Mouse (Mus musculus) heart, postnatal 10 days (tissue): Measurements from ENCODE around the gene Gpr180. TPM values are rescaled to one million over a fixed set of nuclear protein-coding genes. Genes with fewer than 3 reads are reported as not detected.
A peak's percentile ranks its signal among the peaks of the same experiment; 100 is the strongest.
"Not testable (repeated sequence)": the region's sequence is repeated elsewhere in the genome, so short reads cannot be mapped to it uniquely, and the experiment has no call there.

Experiments used
- DNase-seq, 2 experiments: peaks; one replicate each; pipeline ENCODE4 v3.0.0; 2021
- intact Hi-C: fragments of 180-260 bp; cut with DNase I; formaldehyde crosslinking; loops from one replicate; pipeline ENCODE4 v1.15.1; 2025
- total RNA-seq, 2 experiments: library from RNA; stranded (reverse); gene quantifications; 2 replicates each; pipeline ENCODE4 v1.2.3; 2021

The Gpr180 gene
- total RNA-seq: 10 to 100 TPM; 27.2 to 29.0 TPM

- DNase-seq: peak; percentile 97
- intact Hi-C loops: no loop called here
These were observed at the start of gene Gpr180 for GRCm38 (mm10) chr14:118136744-118137452. Gene Gpr180, plus strand, starts transcription at chr14:118137158.

- intact Hi-C loops: loop anchor here (1.0 to 5.0 kb wide), 3 partner anchors 44 to 81 kb away; partner anchors contain the start of gene Tgds
- DNase-seq: peak in 1 of 2 experiments; percentile 21
These were observed 48.3 kb upstream of the Gpr180 start for GRCm38 (mm10) chr14:118088437-118089207.

DNA sequence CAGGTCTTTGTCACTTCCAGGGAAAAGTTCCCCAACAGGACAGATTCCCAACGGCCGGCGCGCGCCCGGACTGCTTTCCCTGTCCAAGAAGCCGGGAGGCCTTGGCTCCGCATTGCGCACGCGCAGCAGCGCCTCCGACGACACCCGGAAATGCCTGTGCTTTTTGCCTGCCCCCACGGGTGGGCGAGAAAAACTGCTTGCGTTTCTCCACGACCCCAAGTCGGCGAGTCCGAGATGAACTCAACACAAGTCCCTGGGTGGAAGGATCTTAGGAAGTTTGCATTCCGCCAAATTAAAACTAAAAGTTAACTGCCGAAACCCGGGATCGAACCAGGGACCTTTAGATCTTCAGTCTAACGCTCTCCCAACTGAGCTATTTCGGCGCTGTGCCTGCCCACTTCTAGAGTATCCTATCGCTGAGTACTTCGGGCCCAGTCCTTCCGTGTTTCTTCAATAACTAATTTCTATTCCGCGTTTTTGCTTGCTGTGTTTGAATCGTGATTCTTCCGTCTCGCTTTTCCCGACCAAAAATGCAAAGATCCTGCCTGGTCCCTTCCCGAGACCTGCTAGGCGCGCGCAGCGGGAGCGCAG lies 47.6 kb upstream of the Gpr180 start:
- DNase-seq: peak; percentile 95 to 98
- intact Hi-C loops: loop anchor here (1.0 to 5.0 kb wide), 3 partner anchors 43 to 82 kb away; partner anchors contain the start of gene Tgds

DNA sequence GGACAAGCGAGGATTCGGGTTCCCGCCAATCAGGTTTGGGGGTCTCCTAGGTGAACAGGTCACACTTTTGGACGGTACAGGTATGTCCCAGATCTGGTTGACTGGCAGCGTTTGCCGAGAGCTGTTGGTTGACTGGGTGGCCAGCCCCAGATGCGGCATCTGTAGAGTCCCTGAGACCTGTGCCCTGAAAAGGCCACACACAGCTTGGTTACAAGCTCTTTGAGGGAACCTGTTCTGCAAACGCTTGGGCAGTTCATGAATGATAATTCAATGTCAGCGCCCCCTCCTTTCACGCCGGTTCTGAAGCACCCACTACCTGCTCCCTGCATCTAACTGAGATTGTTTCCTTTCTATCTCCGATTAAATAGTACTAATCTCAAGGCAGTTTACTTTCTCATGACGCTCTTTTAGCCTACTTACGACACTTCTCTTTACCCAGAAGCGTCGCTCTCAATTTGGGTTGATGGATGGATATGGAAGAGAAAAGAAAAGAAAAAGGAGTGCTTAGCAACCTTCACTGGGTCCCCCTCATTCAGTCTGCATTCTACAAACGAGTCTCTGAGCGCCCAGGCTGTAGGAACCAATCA lies 47.1 kb upstream of the Gpr180 start:
- DNase-seq: no peak
- intact Hi-C loops: loop anchor here (1.0 to 5.0 kb wide), 3 partner anchors 42 to 83 kb away; partner anchors contain the start of gene Tgds

DNA sequence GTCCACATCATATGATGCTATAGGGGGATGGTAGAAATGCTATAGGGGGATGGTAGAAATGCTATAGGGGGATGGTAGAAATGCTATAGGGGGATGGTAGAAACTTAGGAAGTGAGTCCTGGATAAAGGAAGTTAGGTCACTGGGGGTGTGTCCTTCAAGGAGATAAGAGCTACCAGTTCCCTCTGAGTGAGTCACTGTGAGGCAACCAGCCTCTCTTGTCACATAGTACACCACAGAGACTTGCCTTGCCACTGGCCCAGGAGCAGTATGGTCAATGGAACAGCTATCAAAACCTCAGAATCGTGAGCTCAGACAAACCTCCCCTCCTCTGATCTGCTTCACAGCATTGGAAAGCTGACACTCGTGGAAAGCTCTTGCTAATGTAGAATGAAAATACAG lies 38.7 kb upstream of the Gpr180 start:
- no peak for DNase-seq
- intact Hi-C loops: no loop called here

DNA sequence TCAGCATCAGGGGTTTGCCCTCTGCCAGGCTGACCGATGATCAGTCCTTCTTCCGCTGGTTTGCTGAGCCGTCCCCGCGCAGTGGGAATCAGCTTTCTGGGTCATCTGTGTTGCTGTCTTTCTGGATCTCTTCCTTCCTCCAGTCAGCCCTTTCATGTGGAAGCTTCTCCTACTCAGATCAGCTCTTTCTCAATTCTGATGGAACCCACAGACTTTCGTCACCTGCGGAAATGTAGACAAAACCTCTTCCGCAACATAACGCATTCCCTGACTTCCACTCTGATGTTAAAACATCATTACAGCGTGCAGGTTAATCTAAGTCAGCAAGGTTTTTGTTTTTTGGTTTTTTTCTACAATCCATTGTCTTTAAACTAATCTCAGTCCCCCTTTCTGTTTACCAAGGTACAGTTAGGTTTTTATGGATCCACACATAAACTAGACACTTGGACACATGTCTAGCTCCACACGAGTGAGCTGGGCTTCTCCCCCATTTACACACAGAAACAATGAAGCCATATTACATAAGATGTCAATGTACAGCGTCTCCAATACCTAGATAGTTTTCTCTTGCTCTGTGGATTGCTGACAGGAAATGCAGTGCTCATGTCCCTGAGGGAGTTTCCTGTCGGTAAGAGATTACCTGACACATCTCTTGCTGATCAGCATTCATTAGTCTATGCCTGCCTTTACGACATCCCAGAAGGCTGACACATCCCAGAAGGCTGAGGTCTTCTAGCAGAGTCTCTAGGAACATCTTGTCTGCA lies 35.5 kb upstream of the Gpr180 start:
- no peak for DNase-seq
- intact Hi-C loops: no loop called here

DNA sequence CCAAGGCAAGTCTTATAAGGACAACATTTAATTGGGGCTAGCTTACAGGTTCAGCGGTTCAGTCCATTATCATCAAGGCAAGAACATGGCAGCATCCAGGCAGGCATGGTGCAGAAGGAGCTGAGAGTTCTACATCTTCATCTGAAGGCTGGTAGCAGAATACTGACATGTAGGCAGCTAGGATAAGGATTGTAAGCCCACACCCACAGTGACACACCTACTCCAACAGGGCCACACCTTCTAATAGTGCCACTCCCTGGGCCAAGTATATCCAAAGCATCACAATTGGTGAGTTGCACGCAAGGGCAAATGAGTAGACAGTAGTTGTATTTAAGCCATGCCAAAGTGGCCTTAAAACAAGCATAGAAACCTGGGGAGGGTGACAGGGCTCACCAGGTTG lies 29.5 kb upstream of the Gpr180 start:
- DNase-seq, intact Hi-C loops: not testable (repeated sequence)

DNA sequence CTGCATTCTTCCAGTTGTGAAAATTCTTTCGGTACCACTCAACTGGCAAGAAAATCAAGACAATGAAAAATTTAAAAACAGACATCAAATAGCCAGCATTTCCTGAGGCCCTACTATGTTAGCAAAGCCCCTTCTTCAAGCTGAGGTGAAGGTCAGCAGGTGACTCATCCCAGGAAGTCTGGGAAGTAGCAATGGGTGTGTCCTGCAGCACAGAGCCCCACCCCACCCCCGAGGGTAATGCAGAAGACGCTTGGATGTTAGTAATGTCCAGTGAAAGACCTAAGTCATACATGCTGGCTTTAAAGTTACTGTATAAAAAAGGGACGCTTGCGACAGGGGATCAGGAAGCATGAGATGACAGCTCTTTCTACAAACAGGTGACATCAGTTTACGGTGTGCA lies 23.8 kb upstream of the Gpr180 start:
- no peak for DNase-seq
- intact Hi-C loops: no loop called here

DNA sequence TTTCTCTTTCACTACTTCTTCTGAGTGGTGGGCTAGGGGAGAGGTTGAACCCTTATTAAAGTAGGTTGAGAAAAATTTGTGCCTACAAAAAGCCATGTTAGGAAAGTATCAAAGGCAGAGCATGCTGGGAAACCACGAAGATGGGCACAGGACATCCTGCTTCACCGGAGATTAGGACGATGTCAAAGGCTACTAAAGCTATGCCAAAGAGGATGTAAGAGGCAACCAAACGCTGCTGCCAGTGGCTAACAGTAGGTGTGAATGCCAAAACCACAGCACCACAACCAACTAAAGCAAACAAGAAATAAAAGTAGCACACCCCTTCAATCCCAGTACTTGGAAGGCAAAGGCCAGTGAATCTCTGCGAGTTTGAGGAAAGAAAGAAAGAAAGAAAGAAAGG lies 12.8 kb upstream of the Gpr180 start:
- DNase-seq: no peak
- intact Hi-C loops: no loop called here

GRCm38 (mm10) chr14:118124771-118125170 lies 12.2 kb upstream of the Gpr180 start:
- no peak for DNase-seq
- intact Hi-C loops: no loop called here

DNA sequence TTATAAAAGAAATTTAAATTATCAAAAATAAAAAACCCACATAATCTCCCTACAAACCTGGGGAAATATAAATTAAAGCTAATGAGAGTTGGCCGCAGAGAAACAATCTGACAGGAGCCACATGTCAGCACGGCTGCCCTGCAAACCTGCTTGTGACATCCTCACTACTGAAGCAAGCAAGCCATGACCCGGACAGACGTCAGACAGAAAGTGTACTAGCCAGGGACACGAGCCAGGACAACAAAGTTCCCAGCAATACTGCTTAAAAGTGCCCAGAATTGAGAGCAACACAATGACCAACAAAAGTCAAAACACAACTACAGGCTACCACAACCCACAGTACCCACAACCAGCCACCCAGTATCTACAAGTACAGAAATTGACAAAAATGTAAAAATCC lies 10.7 kb upstream of the Gpr180 start:
- intact Hi-C loops: no loop called here
- no peak for DNase-seq

DNA sequence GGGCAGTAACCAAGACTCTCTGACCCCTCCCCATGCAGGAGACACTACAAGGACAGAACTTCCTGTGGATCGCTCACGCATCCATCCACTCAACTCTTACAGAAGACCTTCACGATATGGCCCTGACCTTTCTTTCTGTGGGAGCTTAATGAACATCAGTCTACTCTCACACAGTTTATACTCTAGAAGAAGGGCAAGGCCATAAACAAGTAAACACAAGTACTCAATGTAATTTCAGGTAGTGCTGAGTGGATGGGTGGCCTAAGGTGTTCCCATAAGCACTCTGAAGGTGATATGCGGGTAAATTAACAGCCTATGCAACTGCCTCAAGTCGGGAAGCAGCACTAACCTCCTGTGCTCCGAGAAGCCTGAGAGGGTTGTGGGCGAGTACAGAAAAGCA lies 5.5 kb upstream of the Gpr180 start:
- no peak for DNase-seq
- intact Hi-C loops: loop anchor here (5.0 kb wide), 1 partner anchor 124 kb away; no protein-coding TSS in a partner anchor

- intact Hi-C loops: loop anchor here (1.0 to 5.0 kb wide), 2 partner anchors 43 to 125 kb away; no protein-coding TSS in a partner anchor
- no peak for DNase-seq
These were observed 4.9 kb upstream of the Gpr180 start for GRCm38 (mm10) chr14:118131931-118132641.

- DNase-seq: peak; percentile 99
- intact Hi-C loops: loop anchor here (1.0 to 5.0 kb wide), 2 partner anchors 43 to 125 kb away; no protein-coding TSS in a partner anchor
These were observed 4.3 kb upstream of the Gpr180 start, which contains the start of gene Tgds for GRCm38 (mm10) chr14:118132642-118132977. Gene Tgds, minus strand, starts transcription at chr14:118132755.

- intact Hi-C loops: no loop called here
- no peak for DNase-seq
These were observed 529 bp downstream of the Gpr180 start for GRCm38 (mm10) chr14:118137487-118137886.

GRCm38 (mm10) chr14:118142283-118142682 lies 5.3 kb downstream of the Gpr180 start:
- no peak for DNase-seq
- intact Hi-C loops: no loop called here

DNA sequence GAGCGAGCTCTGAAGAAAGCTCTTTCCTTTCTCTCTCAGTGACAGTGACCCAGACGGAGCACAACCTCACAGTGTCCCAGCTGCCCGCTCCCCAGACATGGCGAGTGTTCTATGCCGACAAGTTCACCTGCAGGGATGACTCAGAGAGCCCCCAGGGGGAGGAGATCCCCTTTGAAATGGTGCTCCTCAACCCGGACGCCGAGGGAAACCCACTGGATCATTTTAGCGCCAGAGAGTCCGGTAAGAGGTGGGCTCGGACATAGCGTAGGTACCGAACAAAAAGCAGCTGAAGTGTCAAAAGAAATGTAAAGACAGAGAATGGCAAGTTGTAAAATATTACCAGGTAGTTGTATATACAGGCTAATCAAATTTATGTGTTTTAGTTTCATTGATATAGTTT lies 11.1 kb downstream of the Gpr180 start:
- intact Hi-C loops: no loop called here
- no peak for DNase-seq

DNA sequence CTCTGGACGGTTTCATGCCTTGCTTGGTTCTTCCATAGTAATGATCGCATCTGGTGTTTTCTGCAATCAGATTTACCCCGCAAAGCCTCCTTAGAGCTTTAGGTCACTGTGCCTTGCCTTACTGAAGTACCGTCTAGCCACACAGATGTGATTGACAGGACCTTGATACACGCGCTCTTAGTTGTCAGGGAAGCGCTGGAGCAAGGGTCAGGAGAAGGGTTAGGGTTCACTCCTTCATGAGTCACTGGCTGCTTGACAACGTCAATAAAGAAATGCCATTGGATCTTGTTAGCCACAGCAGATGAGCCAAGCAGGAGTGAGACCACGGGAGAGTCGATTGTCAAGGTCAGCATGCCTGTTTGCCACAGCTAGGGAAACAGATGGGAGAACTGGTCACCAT lies 11.6 kb downstream of the Gpr180 start:
- DNase-seq: no peak
- intact Hi-C loops: no loop called here
